Mouse (Mus musculus): ENCODE results near the gene Mucl3. TPM values are rescaled to one million over a fixed set of nuclear protein-coding genes. Genes with fewer than 3 reads are reported as not detected.
A peak's percentile ranks its signal among the peaks of the same experiment; 100 is the strongest.

Mucl3 gene
- polyA plus RNA-seq, 1 experiment from 2014 or later = 0.29 TPM

DNA sequence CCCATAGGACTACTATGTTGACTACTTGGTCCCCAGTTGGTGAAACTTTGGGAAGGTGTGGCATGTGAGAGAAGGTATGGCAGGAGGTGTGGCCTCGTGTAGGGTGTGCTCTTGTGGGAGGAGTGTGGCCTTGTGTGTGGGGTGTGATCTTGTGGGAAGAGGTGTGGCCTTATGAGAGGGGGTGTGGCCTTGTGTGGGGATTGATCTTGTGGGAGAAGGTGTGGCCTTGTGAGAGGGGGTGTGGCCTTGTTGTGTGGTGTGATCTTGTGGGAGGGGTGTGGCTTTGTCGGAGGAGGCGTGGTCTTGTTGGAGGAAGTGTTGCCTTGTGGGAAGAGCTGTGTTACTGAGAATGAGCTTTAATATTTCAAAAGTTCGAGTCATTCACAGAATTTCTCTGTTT lies 26.4 kb downstream of the Mucl3 start:
- WGBS (ENCODE audit: insufficient replicate concordance) = 60% methylated on average over 4 of the region's 4 CpGs
- H3K4me1 ChIP-seq (ENCODE audit: control insufficient read depth, insufficient read depth, low read length) = no peaks in the 10 kb centered on the region
- 0 out of 2 replicates have a peak, but pooled peaks cover 3% of the 10 kb centered on the region for H3K27me3 ChIP-seq (ENCODE audit: control insufficient read depth, insufficient read depth, low read length)
- no peaks in the 10 kb centered on the region for H3K36me3 ChIP-seq (ENCODE audit: control insufficient read depth, insufficient read depth, low read length)
- H3K9ac ChIP-seq (ENCODE audit: low read depth, low read length) = no peak overlapping the region
- H3K4me2 ChIP-seq = no peak overlapping the region
- H3K4me3 ChIP-seq (ENCODE audit: low read depth, low read length) = no peak overlapping the region
- no peak for ATAC-seq (replicated peaks; ENCODE audit: insufficient number of reproducible peaks, low FRiP score, low TSS enrichment)
- H3K27ac ChIP-seq (ENCODE audit: low read depth, low read length) = no peak overlapping the region
- H3K9me3 ChIP-seq (replicated peaks; ENCODE audit: control insufficient read depth, low read length) = no peaks in the 10 kb centered on the region

DNA sequence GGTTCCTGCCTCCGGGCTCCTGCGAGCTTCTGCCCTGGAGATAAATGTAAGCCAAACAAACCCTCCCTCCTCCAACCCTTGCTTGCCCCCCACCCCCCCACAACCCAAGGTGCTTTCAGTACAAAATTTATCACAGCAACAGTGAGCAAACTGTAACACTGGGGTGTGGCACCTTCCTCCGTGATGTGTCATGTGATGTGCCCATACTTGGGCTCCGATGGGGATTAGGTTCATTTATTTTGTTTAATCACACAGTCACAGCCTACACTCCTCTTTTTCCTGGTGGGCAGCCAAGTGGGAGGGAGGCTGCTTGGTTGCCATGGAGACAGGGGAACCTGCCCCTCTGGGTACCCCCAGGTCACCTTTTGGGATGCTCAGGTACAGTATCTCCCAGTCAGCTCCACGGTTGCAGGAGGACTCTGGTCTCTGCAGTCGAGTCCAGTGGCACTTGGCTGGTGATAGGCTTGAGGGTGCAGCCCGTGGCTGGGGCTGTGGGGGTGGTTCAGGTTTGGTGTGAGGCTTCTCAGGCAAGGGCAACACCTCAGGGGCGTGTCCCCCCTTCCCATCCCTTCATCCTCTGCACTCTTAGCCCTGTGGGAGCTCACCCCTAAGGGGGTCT lies 41.6 kb downstream of the Mucl3 start:
- Histone ChIP-seq H3K27ac (ENCODE audit: low read depth, low read length) (no peak overlapping the region), H3K9ac (ENCODE audit: low read depth, low read length) (no peak overlapping the region), H3K4me3 (ENCODE audit: low read depth, low read length) (no peak overlapping the region), H3K27me3 (ENCODE audit: control insufficient read depth, insufficient read depth, low read length) (no peaks in the 10 kb centered on the region), H3K4me2 (no peak overlapping the region), H3K4me1 (ENCODE audit: control insufficient read depth, insufficient read depth, low read length) (no peaks in the 10 kb centered on the region), H3K9me3 (replicated peaks; ENCODE audit: control insufficient read depth, low read length) (no peaks in the 10 kb centered on the region), H3K36me3 (ENCODE audit: control insufficient read depth, insufficient read depth, low read length) (no peaks in the 10 kb centered on the region)
- 46% methylated on average over 8 of the region's 8 CpGs for WGBS (ENCODE audit: insufficient replicate concordance)
- ATAC-seq (replicated peaks; ENCODE audit: insufficient number of reproducible peaks, low FRiP score, low TSS enrichment) = 0 out of 2 replicates have a peak, but pooled peaks have one; percentile 18

- no peak within 1 kb of the TSS for H3K9ac ChIP-seq (ENCODE audit: low read depth, low read length)
- no peaks in the 10 kb centered on the region for H3K36me3 ChIP-seq (ENCODE audit: control insufficient read depth, insufficient read depth, low read length)
- H3K27me3 ChIP-seq (ENCODE audit: control insufficient read depth, insufficient read depth, low read length) = no peaks in the 10 kb centered on the region
- WGBS (ENCODE audit: insufficient replicate concordance) = 60% methylated on average over 2 of the region's 2 CpGs
- H3K27ac ChIP-seq (ENCODE audit: low read depth, low read length) = no peak within 1 kb of the TSS
- H3K9me3 ChIP-seq (replicated peaks; ENCODE audit: control insufficient read depth, low read length) = no peaks in the 10 kb centered on the region
- H3K4me3 ChIP-seq (ENCODE audit: low read depth, low read length) = no peak within 1 kb of the TSS
- no peaks in the 10 kb centered on the region for H3K4me1 ChIP-seq (ENCODE audit: control insufficient read depth, insufficient read depth, low read length)
- H3K4me2 ChIP-seq = no peak within 1 kb of the TSS
- ATAC-seq (replicated peaks; ENCODE audit: insufficient number of reproducible peaks, low FRiP score, low TSS enrichment) = no peak
These were observed 42.2 kb downstream of the Mucl3 start, which contains the start of gene Sfta2 for GRCm38 (mm10) chr17:35601249-35601648. Gene Sfta2 (plus strand): TSS chr17:35601549.

- ATAC-seq (replicated peaks; ENCODE audit: insufficient number of reproducible peaks, low FRiP score, low TSS enrichment) = no peak
These were observed 46.1 kb downstream of the Mucl3 start for GRCm38 (mm10) chr17:35597399-35597798.

DNA sequence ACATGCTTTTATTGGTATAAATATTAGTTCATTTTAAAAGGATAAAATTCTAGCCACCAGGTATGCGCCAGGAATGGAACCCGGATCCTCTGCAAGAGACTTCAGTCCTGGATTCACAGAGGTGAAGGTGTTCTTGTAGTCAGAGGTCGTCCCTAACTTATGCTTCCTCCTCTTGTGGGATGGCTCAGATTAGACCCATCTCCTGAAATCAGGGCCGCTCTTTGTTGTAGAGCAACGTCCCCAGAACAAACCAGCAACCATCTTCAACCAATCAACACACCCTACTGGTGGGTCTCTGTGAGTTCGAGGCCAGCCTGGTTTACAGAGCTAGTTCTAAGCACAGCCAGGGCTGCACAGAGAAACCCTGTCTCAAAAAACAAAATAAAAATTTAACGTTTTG lies 49.0 kb downstream of the Mucl3 start:
- Histone ChIP-seq H3K9me3 (replicated peaks; ENCODE audit: control insufficient read depth, low read length) (no peaks in the 10 kb centered on the region), H3K27me3 (ENCODE audit: control insufficient read depth, insufficient read depth, low read length) (no peaks in the 10 kb centered on the region), H3K4me2 (no peak overlapping the region), H3K27ac (ENCODE audit: low read depth, low read length) (no peak overlapping the region), H3K9ac (ENCODE audit: low read depth, low read length) (no peak overlapping the region), H3K36me3 (ENCODE audit: control insufficient read depth, insufficient read depth, low read length) (no peaks in the 10 kb centered on the region), H3K4me1 (ENCODE audit: control insufficient read depth, insufficient read depth, low read length) (no peaks in the 10 kb centered on the region), H3K4me3 (ENCODE audit: low read depth, low read length) (no peak overlapping the region)
- 72% methylated on average over 7 of the region's 7 CpGs for WGBS (ENCODE audit: insufficient replicate concordance)
- no peak for ATAC-seq (replicated peaks; ENCODE audit: insufficient number of reproducible peaks, low FRiP score, low TSS enrichment)

More at GRCm38 (mm10) chr17:35597399-35597798, 46.1 kb downstream of the Mucl3 start:
- WGBS (ENCODE audit: insufficient replicate concordance) = 85% methylated on average over 3 of the region's 3 CpGs
- Histone ChIP-seq H3K36me3 (ENCODE audit: control insufficient read depth, insufficient read depth, low read length) (no peaks in the 10 kb centered on the region), H3K4me1 (ENCODE audit: control insufficient read depth, insufficient read depth, low read length) (no peaks in the 10 kb centered on the region), H3K4me2 (no peak overlapping the region), H3K27ac (ENCODE audit: low read depth, low read length) (no peak overlapping the region), H3K27me3 (ENCODE audit: control insufficient read depth, insufficient read depth, low read length) (no peaks in the 10 kb centered on the region), H3K4me3 (ENCODE audit: low read depth, low read length) (no peak overlapping the region), H3K9me3 (replicated peaks; ENCODE audit: control insufficient read depth, low read length) (no peaks in the 10 kb centered on the region), H3K9ac (ENCODE audit: low read depth, low read length) (no peak overlapping the region)

DNA sequence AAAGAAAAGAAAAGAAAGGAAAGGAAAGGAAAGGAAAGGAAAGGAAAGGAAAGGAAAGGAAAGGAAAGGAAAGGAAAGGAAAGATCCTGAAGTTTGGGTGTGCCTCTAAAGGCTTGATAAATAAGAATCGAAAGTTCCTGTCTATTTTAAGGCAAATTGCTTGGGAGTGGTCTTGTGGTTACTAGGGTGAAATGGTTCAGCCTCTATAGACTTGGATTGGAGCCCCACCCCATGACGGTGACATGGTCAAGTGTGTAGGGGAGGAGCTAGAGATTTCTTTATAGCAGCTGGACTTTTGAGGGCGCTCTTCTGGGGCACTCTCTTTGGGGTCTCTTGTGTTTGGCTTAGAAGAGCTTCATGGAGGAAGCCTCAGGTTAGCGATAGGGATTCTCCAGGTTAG lies 49.7 kb downstream of the Mucl3 start:
- no peak overlapping the region for H3K4me3 ChIP-seq (ENCODE audit: low read depth, low read length)
- ATAC-seq (replicated peaks; ENCODE audit: insufficient number of reproducible peaks, low FRiP score, low TSS enrichment) = no peak
- WGBS (ENCODE audit: insufficient replicate concordance) = 29% methylated on average over 4 of the region's 4 CpGs
- no peaks in the 10 kb centered on the region for H3K36me3 ChIP-seq (ENCODE audit: control insufficient read depth, insufficient read depth, low read length)
- no peaks in the 10 kb centered on the region for H3K9me3 ChIP-seq (replicated peaks; ENCODE audit: control insufficient read depth, low read length)
- no peaks in the 10 kb centered on the region for H3K4me1 ChIP-seq (ENCODE audit: control insufficient read depth, insufficient read depth, low read length)
- H3K27ac ChIP-seq (ENCODE audit: low read depth, low read length) = no peak overlapping the region
- no peak overlapping the region for H3K9ac ChIP-seq (ENCODE audit: low read depth, low read length)
- no peak overlapping the region for H3K4me2 ChIP-seq
- no peaks in the 10 kb centered on the region for H3K27me3 ChIP-seq (ENCODE audit: control insufficient read depth, insufficient read depth, low read length)

- H3K4me2 ChIP-seq = no peak overlapping the region
- ATAC-seq (replicated peaks; ENCODE audit: insufficient number of reproducible peaks, low FRiP score, low TSS enrichment) = no peak
- H3K36me3 ChIP-seq (ENCODE audit: control insufficient read depth, insufficient read depth, low read length) = no peaks in the 10 kb centered on the region
- no peak overlapping the region for H3K27ac ChIP-seq (ENCODE audit: low read depth, low read length)
- no peak overlapping the region for H3K9ac ChIP-seq (ENCODE audit: low read depth, low read length)
- no peaks in the 10 kb centered on the region for H3K4me1 ChIP-seq (ENCODE audit: control insufficient read depth, insufficient read depth, low read length)
- WGBS (ENCODE audit: insufficient replicate concordance) = 76% methylated on average over 9 of the region's 9 CpGs
- H3K27me3 ChIP-seq (ENCODE audit: control insufficient read depth, insufficient read depth, low read length) = no peaks in the 10 kb centered on the region
- 0 out of 2 replicates have a peak, but pooled peaks cover 2% of the 10 kb centered on the region for H3K9me3 ChIP-seq (replicated peaks; ENCODE audit: control insufficient read depth, low read length)
- no peak overlapping the region for H3K4me3 ChIP-seq (ENCODE audit: low read depth, low read length)
These were observed 51.4 kb downstream of the Mucl3 start for GRCm38 (mm10) chr17:35592131-35592530.

DNA sequence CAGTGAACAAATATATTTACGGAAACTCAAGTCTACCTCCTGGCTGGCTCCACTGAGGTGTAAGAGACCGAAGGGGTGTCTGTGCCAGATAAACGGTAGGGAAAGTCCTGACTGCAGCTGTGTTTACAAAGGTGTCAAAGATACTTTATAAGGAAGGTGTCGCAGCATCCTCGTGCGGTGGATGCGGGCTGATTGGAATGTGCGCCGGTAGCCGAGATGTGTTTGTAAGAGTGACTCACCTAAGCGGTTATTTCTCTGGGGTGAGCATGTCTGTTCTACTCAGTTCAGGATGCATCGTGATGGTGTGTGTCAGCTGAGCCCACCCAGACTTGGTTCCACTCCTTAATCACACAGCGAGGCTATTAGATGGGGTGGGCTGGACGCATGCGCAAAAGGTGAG lies 51.8 kb downstream of the Mucl3 start:
- Histone ChIP-seq H3K4me3 (ENCODE audit: low read depth, low read length) (no peak overlapping the region), H3K36me3 (ENCODE audit: control insufficient read depth, insufficient read depth, low read length) (no peaks in the 10 kb centered on the region), H3K4me1 (ENCODE audit: control insufficient read depth, insufficient read depth, low read length) (no peaks in the 10 kb centered on the region), H3K4me2 (no peak overlapping the region), H3K27ac (ENCODE audit: low read depth, low read length) (no peak overlapping the region), H3K27me3 (ENCODE audit: control insufficient read depth, insufficient read depth, low read length) (no peaks in the 10 kb centered on the region), H3K9me3 (replicated peaks; ENCODE audit: control insufficient read depth, low read length) (0 out of 2 replicates have a peak, but pooled peaks cover 3% of the 10 kb centered on the region), H3K9ac (ENCODE audit: low read depth, low read length) (no peak overlapping the region)
- 85% methylated on average over 15 of the region's 15 CpGs for WGBS (ENCODE audit: insufficient replicate concordance)
- no peak for ATAC-seq (replicated peaks; ENCODE audit: insufficient number of reproducible peaks, low FRiP score, low TSS enrichment)

- Histone ChIP-seq H3K4me3 (ENCODE audit: low read depth, low read length) (no peak overlapping the region), H3K27me3 (ENCODE audit: control insufficient read depth, insufficient read depth, low read length) (no peaks in the 10 kb centered on the region), H3K4me2 (no peak overlapping the region), H3K9me3 (replicated peaks; ENCODE audit: control insufficient read depth, low read length) (0 out of 2 replicates have a peak, but pooled peaks cover 3% of the 10 kb centered on the region), H3K4me1 (ENCODE audit: control insufficient read depth, insufficient read depth, low read length) (no peaks in the 10 kb centered on the region), H3K36me3 (ENCODE audit: control insufficient read depth, insufficient read depth, low read length) (no peaks in the 10 kb centered on the region), H3K27ac (ENCODE audit: low read depth, low read length) (no peak overlapping the region), H3K9ac (ENCODE audit: low read depth, low read length) (no peak overlapping the region)
- 88% methylated on average over 7 of the region's 7 CpGs for WGBS (ENCODE audit: insufficient replicate concordance)
- ATAC-seq (replicated peaks; ENCODE audit: insufficient number of reproducible peaks, low FRiP score, low TSS enrichment) = no peak
These were observed 52.3 kb downstream of the Mucl3 start for GRCm38 (mm10) chr17:35591219-35591578.
